Mouse (Mus musculus) hindbrain, embryonic 15.5 days (tissue): Measurements from ENCODE around the gene Dapk1. TPM values are rescaled to one million over a fixed set of nuclear protein-coding genes. Genes with fewer than 3 reads are reported as not detected.

Experiments
- ATAC-seq: fragments of 200-750 bp; cut with Nextera tagmentation; 2 replicates; pipeline ENCODE4 v1.8.0; 2017; ENCODE audit warnings: low read depth, moderate number of reproducible peaks, moderate TSS enrichment; ENCODE audit not compliant: low FRiP score
- H3K27ac ChIP-seq: fragments of 300-500 bp; sonication (generic); replicated peaks from 2 replicates; pipeline ENCODE4 v1.5.1; 2015; ENCODE audit warnings: mild to moderate bottlenecking, inconsistent platforms
- H3K27me3 ChIP-seq: fragments of 300-500 bp; sonication (generic); 2 replicates; pipeline ENCODE4 v1.6.1; 2015; ENCODE audit warnings: control low read depth, inconsistent platforms
- H3K36me3 ChIP-seq: fragments of 300-500 bp; sonication (generic); 2 replicates; pipeline ENCODE4 v1.6.1; 2015; ENCODE audit warnings: control low read depth, inconsistent platforms
- H3K4me1 ChIP-seq: fragments of 300-500 bp; sonication (generic); replicated peaks from 2 replicates; pipeline ENCODE4 v1.6.1; 2015; ENCODE audit warnings: control low read depth, inconsistent platforms
- H3K4me2 ChIP-seq: fragments of 300-500 bp; sonication (generic); 2 replicates; pipeline ENCODE4 v1.6.1; 2015; ENCODE audit warnings: moderate library complexity, mild to moderate bottlenecking, inconsistent platforms
- H3K4me3 ChIP-seq: fragments of 300-500 bp; sonication (generic); 2 replicates; pipeline ENCODE4 v1.5.1; 2015; ENCODE audit warnings: mild to moderate bottlenecking, inconsistent platforms
- H3K9ac ChIP-seq: fragments of 300-500 bp; sonication (generic); 2 replicates; pipeline ENCODE4 v1.6.1; 2015; ENCODE audit warnings: inconsistent platforms
- H3K9me3 ChIP-seq: fragments of 300-500 bp; sonication (generic); 2 replicates; pipeline ENCODE4 v1.6.1; 2016; ENCODE audit warnings: control low read depth, inconsistent platforms
- WGBS: fragments of 180-500 bp; shearing (Covaris S2); methylation state at CpG from one replicate; pipeline ENCODE4 v1.1.7; 2015; 5-methylcytosine and 5-hydroxymethylcytosine counted together
- polyA plus RNA-seq: library from polyadenylated mRNA; unstranded; fragments of >200 nt; fragmentation: Nextera tagmentation; extraction: Ambion mirVana; gene quantifications from 2 replicates; pipeline ENCODE4 v1.2.1, GENCODE M21; 2015

The Dapk1 gene
- polyA plus RNA-seq, 1 experiment from 2014 or later = 42.6 TPM

DNA sequence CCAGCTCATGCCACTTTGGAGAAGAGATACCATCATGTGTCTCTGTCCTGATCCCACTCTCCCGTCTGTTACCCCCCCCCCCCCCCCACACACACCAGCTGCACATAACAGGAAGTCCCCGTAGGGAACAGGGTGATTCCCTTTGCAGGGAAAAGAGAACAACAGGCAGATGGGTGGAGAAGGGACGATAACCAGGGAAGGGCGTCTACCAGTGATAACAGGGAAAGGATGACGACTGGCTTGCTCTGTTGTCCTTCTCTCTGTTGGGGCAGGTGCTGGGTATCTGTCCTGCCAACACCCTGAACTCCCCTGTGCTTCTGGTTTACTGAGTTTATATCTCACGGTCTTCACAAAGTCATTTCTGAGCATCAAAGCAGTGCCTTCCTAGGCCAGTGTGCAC, 18.0 kb downstream of the Dapk1 start:
- H3K4me2 ChIP-seq = no peak overlapping the region
- no peaks in the 10 kb centered on the region for H3K36me3 ChIP-seq
- no peak for ATAC-seq
- H3K9ac ChIP-seq = no peak overlapping the region
- H3K9me3 ChIP-seq = no peaks in the 10 kb centered on the region
- no peak overlapping the region for H3K27ac ChIP-seq
- 47% methylated on average over 6 of the region's 6 CpGs for WGBS
- H3K4me1 ChIP-seq = peaks cover 47% of the 10 kb centered on the region
- H3K4me3 ChIP-seq = no peak overlapping the region
- no peaks in the 10 kb centered on the region for H3K27me3 ChIP-seq

DNA sequence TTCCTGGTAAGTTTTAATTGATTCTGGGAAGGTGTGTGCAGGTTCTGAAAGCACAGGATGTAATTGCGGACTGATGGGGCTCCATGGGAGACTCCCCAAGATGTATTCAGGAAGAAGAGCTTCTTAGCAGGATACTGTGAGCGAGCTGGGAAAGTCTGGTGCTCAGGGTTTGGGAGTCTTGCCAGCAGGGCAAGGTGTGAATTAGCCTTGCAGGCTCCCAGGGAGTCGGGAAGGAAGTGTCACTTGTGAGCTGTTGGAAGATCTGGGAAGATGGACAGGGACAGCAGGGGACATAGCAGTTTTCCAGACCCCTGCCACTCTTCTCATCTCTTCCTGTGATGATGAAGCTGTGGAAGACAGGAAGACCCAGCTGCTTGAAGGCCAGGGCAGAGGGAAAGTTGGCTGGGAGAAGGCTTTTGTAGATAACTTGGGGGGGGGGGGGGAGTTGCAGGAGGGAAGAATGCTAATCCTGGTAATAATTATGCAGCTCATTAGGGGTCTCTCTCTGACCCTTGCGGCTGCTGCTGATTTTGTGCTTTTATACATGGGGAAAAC, 19.7 kb downstream of the Dapk1 start:
- H3K27me3 ChIP-seq = no peaks in the 10 kb centered on the region
- 40% methylated on average over 4 of the region's 4 CpGs for WGBS
- ATAC-seq = no peak

DNA sequence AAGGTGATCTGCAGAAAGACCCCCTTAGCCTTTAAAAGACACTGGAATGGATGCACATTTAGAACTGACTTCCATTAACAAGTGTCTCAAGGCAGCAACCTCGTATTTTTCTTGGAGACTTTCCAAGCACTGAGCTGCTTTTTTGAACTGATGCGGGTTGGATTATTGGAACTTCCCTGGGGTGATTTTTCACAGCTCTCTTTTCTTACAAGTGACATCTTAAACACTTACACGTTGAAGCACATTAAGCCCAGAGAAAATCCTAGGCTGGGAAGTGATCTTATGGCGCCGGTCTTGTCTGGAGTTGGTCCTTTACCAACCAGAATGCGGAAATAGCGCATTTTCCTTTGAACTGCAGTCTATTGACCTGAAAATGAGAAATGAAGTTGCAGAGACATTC, 23.8 kb downstream of the Dapk1 start:
- no peak for ATAC-seq
- H3K4me3 ChIP-seq = no peak overlapping the region
- H3K9ac ChIP-seq = no peak overlapping the region
- H3K27me3 ChIP-seq = no peaks in the 10 kb centered on the region
- peaks cover 27% of the 10 kb centered on the region for H3K4me1 ChIP-seq
- H3K36me3 ChIP-seq = no peaks in the 10 kb centered on the region
- H3K27ac ChIP-seq = no peak overlapping the region
- no peak overlapping the region for H3K4me2 ChIP-seq
- WGBS = 50% methylated on average over 7 of the region's 7 CpGs
- H3K9me3 ChIP-seq = no peaks in the 10 kb centered on the region

More for the DNA sequence above, 19.7 kb downstream of the Dapk1 start:
- H3K4me3 ChIP-seq = no peak overlapping the region
- H3K4me2 ChIP-seq = no peak overlapping the region
- peaks cover 33% of the 10 kb centered on the region for H3K4me1 ChIP-seq
- no peaks in the 10 kb centered on the region for H3K36me3 ChIP-seq
- H3K9me3 ChIP-seq = no peaks in the 10 kb centered on the region
- H3K9ac ChIP-seq = no peak overlapping the region
- H3K27ac ChIP-seq = no peak overlapping the region

DNA sequence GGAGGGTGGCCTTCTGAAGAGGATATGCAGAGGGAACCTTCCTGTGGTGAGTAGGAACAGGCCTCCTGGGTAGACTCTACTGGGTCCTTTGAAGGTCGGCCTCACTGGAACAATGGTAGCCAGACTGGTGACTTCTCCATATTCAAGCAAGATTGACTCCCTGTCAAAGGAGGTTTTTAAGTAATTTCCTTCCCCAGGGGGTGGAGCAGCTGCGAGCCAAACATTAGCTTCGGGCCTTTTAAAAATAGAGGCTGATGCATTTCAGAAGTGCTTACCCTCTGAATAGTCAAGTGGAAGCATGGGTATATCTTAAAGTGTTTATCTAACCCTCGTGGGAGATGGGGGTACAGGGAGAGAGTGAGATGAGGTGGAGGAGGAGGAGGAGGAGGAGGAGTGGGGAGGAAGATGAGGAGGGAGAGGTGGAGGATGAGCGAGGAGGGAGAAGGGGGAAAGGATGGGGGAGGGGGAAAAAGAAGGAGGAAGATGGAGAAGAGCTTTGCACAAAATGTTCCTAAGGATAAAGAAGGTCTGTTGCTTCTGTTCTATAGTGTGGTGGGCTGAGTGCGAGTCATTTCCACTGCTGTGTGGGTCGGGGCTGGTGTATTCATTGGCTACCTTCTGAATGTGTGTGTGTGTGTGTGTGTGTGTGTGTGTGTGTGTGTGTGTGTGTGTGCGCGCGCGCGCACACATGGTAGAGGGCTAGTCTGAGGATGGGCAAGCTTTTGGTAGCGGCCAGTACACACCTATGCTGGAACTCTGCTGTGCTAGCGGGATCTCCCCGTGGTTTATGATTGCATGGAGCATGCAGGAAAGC, 26.3 kb downstream of the Dapk1 start:
- Histone ChIP-seq H3K9me3 (no peaks in the 10 kb centered on the region), H3K27ac (no peak overlapping the region), H3K36me3 (no peaks in the 10 kb centered on the region), H3K4me1 (peaks cover 18% of the 10 kb centered on the region), H3K4me3 (no peak overlapping the region), H3K4me2 (no peak overlapping the region), H3K9ac (no peak overlapping the region), H3K27me3 (no peaks in the 10 kb centered on the region)
- peak; percentile 28; the same call in 1 of the 2 replicates for ATAC-seq
- WGBS = 26% methylated on average over 15 of the region's 15 CpGs

DNA sequence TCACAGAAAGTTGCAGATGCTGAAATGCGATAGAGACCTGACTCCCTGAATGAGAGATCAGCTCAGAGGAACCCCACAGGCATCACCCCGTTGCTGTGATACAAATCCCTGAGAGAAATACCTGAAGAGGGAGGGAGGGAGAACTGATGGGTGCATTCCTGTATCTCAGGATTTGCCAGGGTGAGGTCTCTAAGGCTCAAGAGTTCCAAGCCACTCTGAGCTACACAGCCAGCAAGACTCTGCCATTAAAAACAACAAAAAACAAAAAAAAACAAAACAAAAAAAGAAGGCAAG, 26.9 kb downstream of the Dapk1 start:
- no peak for ATAC-seq
- 5% methylated on average over 2 of the region's 2 CpGs for WGBS
- Histone ChIP-seq H3K4me2 (no peak overlapping the region), H3K36me3 (no peaks in the 10 kb centered on the region), H3K27me3 (no peaks in the 10 kb centered on the region), H3K4me3 (no peak overlapping the region), H3K9ac (no peak overlapping the region), H3K9me3 (no peaks in the 10 kb centered on the region), H3K4me1 (peaks cover 19% of the 10 kb centered on the region), H3K27ac (no peak overlapping the region)

DNA sequence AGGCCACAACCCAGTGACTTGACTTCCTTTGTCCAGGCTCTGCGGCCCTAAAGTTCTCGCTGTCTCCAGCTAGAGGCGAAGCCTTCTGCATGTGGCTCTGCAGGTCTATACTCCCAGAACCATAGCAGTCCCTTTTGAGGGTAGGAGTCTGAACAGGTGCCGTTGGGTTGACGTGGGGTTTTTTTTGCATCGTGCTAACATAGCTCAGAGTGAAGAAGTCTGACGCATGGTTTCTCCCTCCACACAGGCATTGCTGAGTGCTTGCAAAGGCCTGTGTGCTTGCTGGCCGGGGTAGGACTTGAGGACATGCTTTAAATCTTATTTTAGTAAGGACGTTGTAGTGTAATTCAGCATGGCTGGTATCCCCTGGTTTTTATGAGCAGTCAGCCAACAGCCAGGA, 27.7 kb downstream of the Dapk1 start:
- Histone ChIP-seq H3K4me3 (no peak overlapping the region), H3K4me1 (peaks cover 27% of the 10 kb centered on the region), H3K9me3 (no peaks in the 10 kb centered on the region), H3K36me3 (no peaks in the 10 kb centered on the region), H3K4me2 (no peak overlapping the region), H3K27me3 (no peaks in the 10 kb centered on the region), H3K9ac (no peak overlapping the region), H3K27ac (no peak overlapping the region)
- no peak for ATAC-seq
- 91% methylated on average over 9 of the region's 9 CpGs for WGBS

DNA sequence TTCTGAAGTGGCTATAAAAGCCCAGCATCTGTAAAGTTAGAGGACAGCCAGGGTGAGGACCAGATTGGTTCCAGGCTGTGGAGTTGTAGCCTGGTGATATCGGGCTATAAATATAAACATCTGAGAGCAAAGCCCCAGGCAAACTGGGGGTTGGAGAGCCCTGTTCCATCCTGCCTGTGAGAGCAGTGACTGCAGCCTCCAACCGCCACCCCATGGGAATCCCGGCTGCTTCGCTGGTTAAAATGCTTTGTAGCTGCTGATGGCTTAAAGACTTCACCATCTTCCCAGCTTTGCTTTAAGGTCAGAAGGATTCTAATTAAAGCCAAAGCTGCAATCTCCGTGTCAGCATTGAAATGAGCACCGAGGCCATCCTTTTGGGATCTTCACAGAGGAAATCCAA, 32.2 kb downstream of the Dapk1 start:
- Histone ChIP-seq H3K27ac (peak overlapping the region; percentile 37; the same call in 1 of the 2 replicates), H3K4me3 (no peak overlapping the region), H3K36me3 (no peaks in the 10 kb centered on the region), H3K4me2 (no peak overlapping the region), H3K9ac (no peak overlapping the region), H3K4me1 (peaks cover 14% of the 10 kb centered on the region), H3K9me3 (no peaks in the 10 kb centered on the region), H3K27me3 (no peaks in the 10 kb centered on the region)
- 33% methylated on average over 6 of the region's 6 CpGs for WGBS
- 0 out of 2 replicates have a peak, but pooled peaks have one; percentile 15 for ATAC-seq

DNA sequence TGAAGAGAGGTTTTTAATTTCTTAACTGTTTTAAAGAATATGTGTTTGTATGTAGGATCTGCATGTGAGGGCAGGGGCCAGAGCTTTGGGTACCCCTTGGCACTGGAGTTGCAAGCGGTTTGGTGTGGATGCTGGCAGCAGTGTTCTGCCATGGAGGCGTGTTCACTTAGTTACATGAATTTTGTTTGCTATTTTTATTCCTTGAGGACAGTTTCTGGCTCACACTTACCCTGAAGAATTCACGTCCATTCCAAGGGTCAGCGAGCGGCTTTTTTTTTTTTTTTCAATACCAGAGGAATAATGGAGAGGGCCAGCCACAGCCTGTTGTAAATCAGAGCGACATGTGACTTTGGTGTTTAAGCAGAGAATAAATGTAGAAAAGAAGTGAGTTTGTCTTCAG, 33.9 kb downstream of the Dapk1 start:
- Histone ChIP-seq H3K4me2 (no peak overlapping the region), H3K9me3 (no peaks in the 10 kb centered on the region), H3K27me3 (no peaks in the 10 kb centered on the region), H3K4me1 (peaks cover 18% of the 10 kb centered on the region), H3K9ac (no peak overlapping the region), H3K27ac (no peak overlapping the region), H3K4me3 (no peak overlapping the region), H3K36me3 (no peaks in the 10 kb centered on the region)
- WGBS = 64% methylated on average over 6 of the region's 6 CpGs
- ATAC-seq = no peak

DNA sequence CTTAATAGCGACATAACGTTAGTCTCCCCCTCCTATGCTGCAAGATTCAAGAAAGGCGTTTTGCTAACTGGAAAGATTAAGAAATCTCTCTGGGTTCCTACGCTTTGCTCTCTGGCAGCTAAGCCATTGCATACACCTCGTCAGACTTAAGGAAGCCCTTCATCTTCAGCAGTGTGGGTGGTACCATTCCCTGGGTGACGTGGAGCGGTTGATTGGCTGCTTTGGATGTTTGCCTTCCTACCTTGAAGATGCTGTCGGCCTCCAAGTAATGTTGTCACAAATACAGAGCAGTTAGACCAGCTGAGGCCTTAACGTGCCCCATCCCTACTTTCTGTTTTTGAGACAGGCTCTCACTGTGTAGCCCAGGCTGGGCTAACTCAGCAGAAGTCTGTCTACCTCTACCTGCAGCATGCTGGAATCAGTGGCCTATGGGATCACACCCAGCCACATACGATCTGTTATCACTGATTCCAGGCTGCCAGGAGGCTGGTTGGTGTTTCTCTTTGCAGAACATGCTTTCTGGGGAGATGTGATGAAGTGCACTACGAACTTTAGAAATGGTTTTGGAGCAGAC, 37.8 kb downstream of the Dapk1 start:
- Histone ChIP-seq H3K27me3 (no peaks in the 10 kb centered on the region), H3K36me3 (no peaks in the 10 kb centered on the region), H3K27ac (no peak overlapping the region), H3K4me2 (no peak overlapping the region), H3K9me3 (no peaks in the 10 kb centered on the region), H3K4me3 (no peak overlapping the region), H3K4me1 (peaks cover 8% of the 10 kb centered on the region; the same call in 1 of the 2 replicates), H3K9ac (no peak overlapping the region)
- ATAC-seq = no peak
- WGBS = 79% methylated on average over 11 of the region's 11 CpGs

DNA sequence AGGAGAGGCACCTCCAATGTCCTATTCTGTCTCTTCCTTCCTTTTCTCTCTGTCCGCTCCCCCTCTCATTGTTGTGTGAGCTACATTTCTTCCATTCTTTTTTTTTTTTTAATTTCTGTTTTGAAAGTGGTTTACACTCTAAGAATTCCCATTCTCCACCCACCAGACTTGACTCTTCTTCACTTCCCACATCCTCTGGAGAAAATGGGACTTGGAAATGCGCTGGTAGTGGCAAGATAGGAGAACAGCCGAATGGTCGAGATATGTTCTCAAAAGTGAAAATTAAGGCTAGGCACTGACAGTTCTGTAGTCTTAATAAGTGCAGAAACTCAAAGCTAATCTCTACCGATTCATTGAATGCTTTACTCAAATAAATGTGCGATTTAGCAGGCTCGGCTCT, 38.7 kb downstream of the Dapk1 start:
- Histone ChIP-seq H3K4me2 (no peak overlapping the region), H3K27me3 (no peaks in the 10 kb centered on the region), H3K4me1 (0 out of 2 replicates have a peak, but pooled peaks cover 4% of the 10 kb centered on the region), H3K27ac (no peak overlapping the region), H3K9ac (no peak overlapping the region), H3K4me3 (no peak overlapping the region), H3K9me3 (no peaks in the 10 kb centered on the region), H3K36me3 (no peaks in the 10 kb centered on the region)
- WGBS = 90% methylated on average over 7 of the region's 7 CpGs
- no peak for ATAC-seq

DNA sequence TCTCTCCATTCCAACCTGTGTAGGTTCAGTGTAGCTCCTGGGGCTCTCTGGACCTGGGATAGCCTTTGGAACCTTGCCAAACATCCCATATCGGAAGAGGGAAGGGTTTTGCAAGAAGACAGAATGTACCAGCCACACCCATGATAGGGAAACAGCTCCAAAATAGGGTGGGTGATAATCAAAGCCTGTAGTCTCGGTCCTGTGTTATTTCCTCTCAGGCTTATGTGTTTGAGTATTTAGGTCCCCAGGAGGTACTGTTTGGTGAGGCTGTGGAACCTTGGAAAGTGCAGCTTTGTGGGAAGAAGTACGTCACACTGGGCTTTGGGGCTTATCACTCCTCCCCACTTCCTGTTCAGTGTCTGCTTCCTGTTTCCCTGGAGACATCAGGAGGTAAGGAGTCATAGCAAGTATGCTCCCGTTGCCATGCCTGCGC, 42.7 kb downstream of the Dapk1 start:
- H3K9me3 ChIP-seq = no peaks in the 10 kb centered on the region
- no peak overlapping the region for H3K4me2 ChIP-seq
- no peaks in the 10 kb centered on the region for H3K27me3 ChIP-seq
- no peak overlapping the region for H3K27ac ChIP-seq
- ATAC-seq = no peak
- no peak overlapping the region for H3K4me3 ChIP-seq
- no peaks in the 10 kb centered on the region for H3K36me3 ChIP-seq
- H3K4me1 ChIP-seq = 0 out of 2 replicates have a peak, but pooled peaks cover 4% of the 10 kb centered on the region
- WGBS = 83% methylated on average over 5 of the region's 5 CpGs
- no peak overlapping the region for H3K9ac ChIP-seq

DNA sequence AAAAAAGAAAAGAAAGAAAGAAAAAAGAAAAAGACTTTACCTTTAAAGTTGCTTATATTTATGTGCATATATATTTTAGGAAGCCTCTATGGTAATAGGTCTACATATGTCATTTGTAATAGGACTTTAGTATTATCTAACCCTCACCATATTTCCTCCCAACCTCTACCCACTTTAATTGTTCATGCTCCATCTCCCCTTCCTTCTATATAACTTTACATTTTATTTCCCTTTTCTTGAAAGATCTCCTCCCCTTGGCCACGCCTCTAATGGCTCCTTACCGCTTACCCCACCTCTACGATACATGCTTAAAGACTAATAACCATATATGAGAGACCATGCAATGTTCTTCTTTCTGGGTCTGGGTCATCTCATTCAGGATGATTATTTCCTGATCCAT, 45.0 kb downstream of the Dapk1 start:
- no peak overlapping the region for H3K4me2 ChIP-seq
- H3K9me3 ChIP-seq = no peaks in the 10 kb centered on the region
- no peak overlapping the region for H3K9ac ChIP-seq
- no peaks in the 10 kb centered on the region; the same call in 1 of the 2 replicates for H3K4me1 ChIP-seq
- no peaks in the 10 kb centered on the region for H3K27me3 ChIP-seq
- ATAC-seq = no peak
- H3K36me3 ChIP-seq = no peaks in the 10 kb centered on the region
- no peak overlapping the region for H3K4me3 ChIP-seq
- H3K27ac ChIP-seq = no peak overlapping the region
- 100% methylated on average over 3 of the region's 3 CpGs for WGBS
